Mouse (Mus musculus) thymus, postnatal 36 days (tissue): ENCODE data around the gene Wnk3.

ENCODE experiments used
- DNase-seq, 2 experiments: peaks; one replicate each; pipeline ENCODE4 v3.0.0; 2022; ENCODE audit warnings: mixed read lengths in 2 of 2

The Wnk3 gene

DNA sequence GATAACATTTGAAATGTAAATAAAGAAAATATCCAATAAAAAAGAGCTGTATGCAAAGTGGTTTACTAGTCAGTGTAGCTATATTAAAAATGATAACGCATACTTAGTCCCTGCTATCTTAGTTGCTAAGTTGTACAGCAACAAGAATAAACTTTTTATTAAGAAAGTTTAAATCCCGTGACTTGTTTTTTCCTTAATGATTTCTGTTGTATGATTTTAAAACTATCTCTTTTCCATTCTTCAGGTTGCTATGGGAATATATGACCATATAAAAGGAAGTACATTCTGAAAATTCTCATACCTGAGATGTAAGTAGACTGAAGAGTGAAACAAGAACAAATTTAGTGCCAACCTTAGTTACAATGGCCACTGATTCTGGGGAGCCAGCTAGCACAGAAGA is at the start of gene Wnk3:
Wnk3 (plus strand) TSS at position 301 of the 400 bp plus-strand sequence.
- DNase-seq: no peak

- no peak for DNase-seq
These were observed 39.5 kb upstream of the Wnk3 start for GRCm38 (mm10) chrX:151158414-151158813.

GRCm38 (mm10) chrX:151168438-151169131 is 29.3 kb upstream of the Wnk3 start:
- DNase-seq: peak; percentile 2 to 23

GRCm38 (mm10) chrX:151169261-151169961 is 28.5 kb upstream of the Wnk3 start:
- DNase-seq: peak; percentile 55 to 72

GRCm38 (mm10) chrX:151173134-151173533 is 24.7 kb upstream of the Wnk3 start:
- peak; percentile 9 for DNase-seq

DNA sequence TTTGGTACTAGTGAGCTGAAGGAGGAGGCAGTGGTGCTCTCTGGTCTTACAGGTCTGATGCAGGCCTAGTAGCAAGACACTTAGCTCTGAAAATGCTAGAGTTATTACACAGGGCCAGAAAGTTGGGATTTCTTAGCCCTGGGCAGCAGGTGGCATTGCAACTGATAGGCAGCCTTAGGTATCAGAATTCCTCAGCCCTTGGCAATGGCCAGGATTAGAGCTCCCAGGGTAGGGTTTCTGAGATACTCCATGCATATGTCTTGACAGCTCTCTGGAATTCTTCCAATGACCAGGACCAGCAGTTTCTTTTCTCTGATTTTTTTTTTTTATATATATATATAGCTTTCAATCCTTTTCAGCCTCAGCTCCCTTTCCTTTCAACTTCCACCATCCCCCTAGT is 100.5 kb downstream of the Wnk3 start:
- DNase-seq: no peak

GRCm38 (mm10) chrX:151313732-151314131 is 115.9 kb downstream of the Wnk3 start:
- DNase-seq: peak in 1 of 2 experiments; percentile 1

DNA sequence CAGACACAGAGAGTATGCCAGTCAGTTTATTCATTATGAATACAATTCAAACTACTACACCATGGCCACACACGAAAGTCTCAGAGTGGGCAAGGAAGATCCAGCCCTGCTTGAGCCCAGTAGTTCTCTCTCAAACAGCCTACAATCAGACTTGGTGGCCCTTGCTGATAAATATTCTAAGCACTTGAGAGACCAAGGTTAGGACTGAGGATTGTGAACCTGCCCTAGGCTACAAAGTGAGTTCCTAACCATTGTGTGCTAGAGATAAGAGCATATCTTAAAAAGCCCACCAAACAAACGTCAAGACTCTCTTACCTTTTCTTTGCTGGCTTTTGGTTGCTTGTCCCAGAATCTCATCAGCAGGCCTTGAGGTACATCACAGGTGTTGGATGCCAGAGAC is 135.7 kb downstream of the Wnk3 start:
- no peak for DNase-seq

DNA sequence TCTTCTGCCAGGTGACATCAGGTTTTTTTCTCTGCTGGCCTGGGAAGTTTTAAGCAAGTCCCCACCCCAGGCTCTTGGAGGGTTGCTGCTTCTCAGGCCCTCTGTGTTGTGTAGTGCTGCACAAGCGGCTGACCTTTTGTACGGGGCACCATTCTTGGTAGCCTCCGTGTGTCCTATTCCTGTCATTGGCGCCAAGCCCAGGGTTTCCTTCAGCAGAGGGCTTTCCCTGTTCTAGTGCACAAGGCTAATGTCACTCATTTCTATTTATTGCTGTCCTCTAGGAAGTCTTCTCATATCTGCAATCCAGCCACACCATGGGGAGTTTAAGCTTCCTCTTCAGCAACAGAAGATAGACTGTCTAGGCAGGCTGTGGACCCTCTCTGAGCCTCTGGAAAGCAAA is 139.9 kb downstream of the Wnk3 start:
- no peak for DNase-seq

DNA sequence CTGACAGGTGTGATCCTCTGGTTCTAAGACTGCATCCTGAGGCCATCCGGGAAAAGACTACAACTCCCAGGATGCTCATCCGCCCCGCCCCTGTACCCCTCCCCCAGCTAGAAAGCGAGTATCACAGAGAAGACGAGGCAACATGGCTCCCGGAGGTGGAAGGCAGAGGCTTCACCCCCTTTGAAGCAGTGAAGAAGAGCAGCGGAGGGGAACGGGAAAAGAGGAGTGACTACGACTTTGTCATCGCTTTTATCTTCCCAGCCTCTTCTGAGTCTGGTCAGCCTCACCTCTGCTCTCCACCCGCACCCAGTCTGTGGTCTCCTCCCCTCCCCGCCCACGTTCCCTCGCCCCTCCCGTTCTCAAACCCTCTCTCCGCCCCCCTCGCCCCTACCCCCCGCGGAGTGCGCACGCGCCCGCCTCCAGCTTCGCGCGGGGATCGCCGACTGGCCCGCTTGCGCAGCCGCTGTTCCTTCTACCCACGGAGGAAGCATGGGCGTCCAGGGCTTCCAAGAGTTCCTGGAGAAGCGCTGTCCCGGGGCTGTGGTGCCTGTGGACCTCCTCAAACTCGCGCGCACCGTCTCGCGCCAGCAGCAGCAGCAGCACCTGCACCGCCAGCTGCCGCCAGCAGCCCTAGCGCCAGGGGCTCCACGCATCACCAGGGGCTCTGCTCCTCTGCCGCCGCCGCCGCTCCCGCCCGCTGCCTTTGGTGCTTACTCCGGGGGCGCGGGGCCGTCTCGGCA is 146.1 kb downstream of the Wnk3 start, which contains the start of gene Fam120c:
Fam120c (plus strand) TSS at position 415 of the 740 bp plus-strand sequence.
- peak; percentile 86 to 87 for DNase-seq

DNA sequence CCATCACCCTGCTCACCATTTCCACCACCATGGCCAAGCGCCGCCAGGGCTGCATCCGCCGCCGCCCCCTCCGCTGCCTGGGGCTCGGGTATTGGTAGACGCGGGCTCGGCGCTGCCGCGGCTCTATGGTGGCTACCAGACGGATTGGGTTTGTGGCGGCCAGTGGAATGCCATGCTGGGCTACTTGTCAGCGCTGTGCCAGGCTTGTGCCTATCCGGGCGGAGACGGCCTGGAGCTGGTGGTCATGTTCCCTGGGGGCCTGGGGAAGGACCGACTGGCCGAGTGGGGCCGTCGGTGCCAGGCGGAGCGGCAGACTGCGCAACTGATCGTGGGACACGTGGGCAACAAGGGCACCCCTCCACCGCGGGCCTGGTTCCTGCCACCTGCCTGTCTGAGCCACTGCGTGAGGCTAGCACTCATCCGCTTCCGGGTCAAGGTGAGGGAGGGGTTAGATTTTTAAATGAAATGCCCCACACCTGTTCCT is 146.7 kb downstream of the Wnk3 start:
- DNase-seq: peak; percentile 60 to 75

DNA sequence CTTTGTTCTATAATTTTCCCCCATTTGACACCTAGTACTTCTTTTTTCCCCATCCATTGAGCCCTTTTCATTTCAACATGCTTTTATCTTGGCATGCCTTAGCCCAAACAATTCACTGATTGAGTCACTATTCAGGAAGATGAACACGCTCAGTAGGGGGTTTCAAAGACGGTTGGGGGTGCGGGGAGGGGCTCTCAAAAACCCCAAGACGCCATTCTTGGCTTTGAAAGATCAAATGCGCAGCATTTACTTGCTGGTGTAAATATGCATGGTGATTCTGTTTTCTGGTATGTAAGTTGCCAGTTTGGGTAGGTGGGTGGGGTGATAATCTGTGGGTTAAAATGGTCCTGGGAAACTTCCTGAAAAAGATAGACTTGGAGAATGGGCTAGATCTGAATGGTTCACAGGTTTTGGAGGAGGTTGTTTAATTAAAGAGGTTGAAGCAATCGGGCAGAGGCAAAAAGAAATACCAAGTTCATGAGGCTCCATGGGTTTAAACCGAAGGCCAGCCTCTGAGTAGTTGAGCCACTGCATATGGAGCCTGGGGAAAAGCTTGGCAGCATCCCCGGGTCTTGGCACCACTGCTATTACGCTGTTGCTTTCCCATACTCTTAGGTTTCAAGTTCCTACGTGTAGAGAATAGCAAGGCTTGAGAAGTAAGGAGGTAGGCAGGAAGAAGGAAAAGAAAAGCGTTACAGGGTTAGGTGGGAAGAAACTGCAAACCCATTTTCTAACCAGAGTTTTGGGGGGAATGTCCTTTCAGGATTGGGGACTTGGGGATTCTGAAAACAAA is 147.7 kb downstream of the Wnk3 start:
- DNase-seq: no peak

GRCm38 (mm10) chrX:151347278-151347677 is 149.4 kb downstream of the Wnk3 start:
- no peak for DNase-seq

- no peak for DNase-seq
These were observed 151.4 kb downstream of the Wnk3 start for GRCm38 (mm10) chrX:151349322-151349721.
